Mouse (Mus musculus) small intestine, adult 2 months (tissue): ENCODE results near the gene Susd3. TPM values are rescaled to one million over a fixed set of nuclear protein-coding genes. Genes with fewer than 3 reads are reported as not detected.

ENCODE experiments used
- H3K27ac ChIP-seq: fragments of 200-500 bp; 2 replicates; pipeline ENCODE4 v1.5.1; 2012; ENCODE audit warnings: low read depth, low read length, control low read depth, inconsistent platforms; ENCODE audit not compliant: insufficient read depth
- H3K27me3 ChIP-seq: fragments of 200-500 bp; 2 replicates; pipeline ENCODE4 v1.6.1; 2012; ENCODE audit warnings: mild to moderate bottlenecking, moderate library complexity, low read length, inconsistent platforms; ENCODE audit not compliant: control insufficient read depth, insufficient read depth
- H3K36me3 ChIP-seq: fragments of 200-500 bp; 2 replicates; pipeline ENCODE4 v1.6.1; 2012; ENCODE audit warnings: mild to moderate bottlenecking, low read length, control low read depth, inconsistent platforms; ENCODE audit not compliant: control insufficient read depth, insufficient read depth
- H3K4me1 ChIP-seq: fragments of 200-500 bp; 2 replicates; pipeline ENCODE4 v1.6.1; 2012; ENCODE audit warnings: low read length, inconsistent platforms, mixed read lengths; ENCODE audit not compliant: control insufficient read depth, insufficient read depth, insufficient read length
- H3K4me3 ChIP-seq: fragments of 200-500 bp; 2 replicates; pipeline ENCODE4 v1.5.1; 2012; ENCODE audit warnings: low read depth, mild to moderate bottlenecking, control low read depth, inconsistent platforms, low read length, moderate library complexity
- CTCF ChIP-seq: fragments of 200-500 bp; IDR thresholded peaks from 2 replicates; pipeline ENCODE4 v1.5.1; 2012; ENCODE audit warnings: low read depth, mild to moderate bottlenecking, control low read depth, inconsistent platforms, low read length, moderate library complexity, mixed read lengths; ENCODE audit not compliant: insufficient replicate concordance, insufficient read length; ENCODE audit errors: extremely low read depth
- POLR2A ChIP-seq: fragments of 200-500 bp; IDR thresholded peaks from 2 replicates; pipeline ENCODE4 v1.6.1; 2012; ENCODE audit warnings: low read depth, mild to moderate bottlenecking, control low read depth, inconsistent platforms, low read length, moderate library complexity
- WGBS: fragments of 180-500 bp; shearing (Covaris S2); methylation state at CpG from one replicate; pipeline ENCODE4 v1.1.7; 2018; 5-methylcytosine and 5-hydroxymethylcytosine counted together
- polyA plus RNA-seq: library from polyadenylated mRNA; depleted of rRNA; stranded (reverse); fragments of >200 nt; gene quantifications from 2 replicates; pipeline ENCODE4 v1.2.3, GENCODE M21; 2012; rRNA removed

Gene Susd3
- polyA plus RNA-seq: 3.2 and 5.1 TPM in 2 replicates

DNA sequence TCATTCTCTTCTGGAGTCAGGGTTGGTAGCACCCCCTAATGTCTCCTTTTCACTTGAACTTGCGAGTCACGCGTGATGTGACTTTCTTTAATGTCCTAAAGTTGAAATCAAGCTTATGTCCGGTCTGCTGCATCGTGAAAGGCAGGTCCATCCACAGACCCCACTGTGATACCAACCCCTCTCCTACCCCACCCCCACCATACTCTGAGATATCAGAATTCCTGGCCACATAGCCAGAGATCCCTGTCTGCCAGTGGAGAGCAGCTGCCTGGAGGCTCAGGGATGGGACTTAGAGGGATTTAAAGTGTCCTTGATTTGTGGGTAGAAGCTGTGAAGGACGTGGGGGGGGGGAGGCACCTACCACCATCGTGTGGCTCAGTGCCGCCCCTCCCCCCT lies at the start of gene Susd3:
Gene Susd3, minus strand, starts transcription at position 240 of the 396 bp plus-strand sequence.
- Histone ChIP-seq H3K4me3 (peak within 1 kb of the TSS; percentile 68), H3K27me3 (no peaks in the 10 kb centered on the region), H3K4me1 (peaks cover 12% of the 10 kb centered on the region), H3K27ac (no peak within 1 kb of the TSS), H3K36me3 (no peaks in the 10 kb centered on the region)
- TF ChIP-seq CTCF (no peak), POLR2A (no peak)
- 30% methylated on average over 8 of the region's 8 CpGs for WGBS

DNA sequence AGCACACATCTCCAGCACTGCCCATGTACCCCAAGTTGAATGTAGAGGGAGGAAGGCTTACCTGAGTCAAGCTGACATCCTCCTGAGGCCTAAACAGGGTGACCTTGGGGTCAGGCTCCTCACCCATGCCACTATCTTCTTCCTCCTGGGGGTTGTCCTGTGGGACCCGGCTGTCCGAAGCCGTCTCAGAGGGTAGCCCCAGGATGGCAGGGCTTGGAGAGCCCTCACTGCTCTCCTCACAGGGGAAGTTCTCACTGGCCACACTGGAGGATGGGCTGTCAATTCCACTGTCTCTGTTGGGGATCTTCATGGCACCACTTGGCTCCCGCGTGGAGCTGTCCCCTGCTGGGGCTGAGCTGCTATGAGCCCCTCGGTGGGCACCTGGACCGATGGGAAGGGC lies 47.8 kb upstream of the Susd3 start:
- Histone ChIP-seq H3K27me3 (no peaks in the 10 kb centered on the region), H3K4me3 (no peak overlapping the region), H3K4me1 (peaks cover 12% of the 10 kb centered on the region; the same call in 1 of the 2 replicates), H3K27ac (no peak overlapping the region), H3K36me3 (no peaks in the 10 kb centered on the region)
- TF ChIP-seq CTCF: no peak
- TF ChIP-seq POLR2A: no peak
- WGBS: 91% methylated on average over 7 of the region's 7 CpGs

DNA sequence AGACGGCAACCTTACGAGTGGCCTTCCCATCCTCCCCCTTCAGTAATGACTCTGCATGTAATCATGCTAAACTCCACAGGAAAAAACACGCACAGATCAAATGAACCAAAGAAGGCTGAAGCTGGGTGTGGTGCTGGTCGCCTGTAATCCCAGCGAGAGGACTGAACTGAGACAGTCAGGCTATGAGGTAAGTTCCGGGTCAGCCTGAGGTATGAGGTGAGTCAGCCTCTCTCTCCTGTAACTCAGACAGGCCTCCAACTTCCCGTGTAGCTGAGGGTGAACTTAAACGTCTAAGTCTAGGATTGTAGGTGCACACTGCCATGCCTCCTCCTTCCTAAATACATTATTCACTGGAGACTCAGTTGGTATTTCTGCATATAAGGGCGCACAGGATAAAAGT lies 45.6 kb upstream of the Susd3 start:
- Histone ChIP-seq H3K27me3 (no peaks in the 10 kb centered on the region), H3K4me3 (no peak overlapping the region), H3K36me3 (no peaks in the 10 kb centered on the region), H3K27ac (no peak overlapping the region), H3K4me1 (peaks cover 8% of the 10 kb centered on the region; the same call in 1 of the 2 replicates)
- TF ChIP-seq POLR2A: no peak
- no peak for TF ChIP-seq CTCF
- 68% methylated on average over 9 of the region's 9 CpGs for WGBS

DNA sequence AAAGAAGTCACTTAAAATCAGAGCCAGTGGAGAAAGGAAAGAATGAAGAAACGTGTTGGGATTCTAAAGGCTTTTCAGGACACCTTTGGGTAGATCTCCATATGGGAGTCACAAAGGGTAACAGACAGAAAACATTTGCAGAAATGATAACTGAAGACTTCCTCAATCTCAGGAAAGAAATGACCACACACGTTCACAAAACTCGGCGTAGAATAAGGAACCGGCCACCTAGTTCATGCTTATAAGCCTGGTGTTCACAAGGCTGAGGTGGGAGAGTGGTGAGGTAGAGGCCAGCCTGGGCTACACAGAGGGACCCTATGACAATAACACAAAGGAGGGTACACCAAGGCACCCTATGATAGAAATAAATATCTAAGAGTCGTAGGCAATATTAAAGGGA lies 43.4 kb upstream of the Susd3 start:
- Histone ChIP-seq H3K27ac (no peak overlapping the region), H3K4me3 (no peak overlapping the region), H3K4me1 (peaks cover 3% of the 10 kb centered on the region; the same call in 1 of the 2 replicates), H3K27me3 (no peaks in the 10 kb centered on the region), H3K36me3 (no peaks in the 10 kb centered on the region; the same call in 1 of the 2 replicates)
- 81% methylated on average over 6 of the region's 6 CpGs for WGBS
- TF ChIP-seq CTCF (no peak), POLR2A (no peak)

DNA sequence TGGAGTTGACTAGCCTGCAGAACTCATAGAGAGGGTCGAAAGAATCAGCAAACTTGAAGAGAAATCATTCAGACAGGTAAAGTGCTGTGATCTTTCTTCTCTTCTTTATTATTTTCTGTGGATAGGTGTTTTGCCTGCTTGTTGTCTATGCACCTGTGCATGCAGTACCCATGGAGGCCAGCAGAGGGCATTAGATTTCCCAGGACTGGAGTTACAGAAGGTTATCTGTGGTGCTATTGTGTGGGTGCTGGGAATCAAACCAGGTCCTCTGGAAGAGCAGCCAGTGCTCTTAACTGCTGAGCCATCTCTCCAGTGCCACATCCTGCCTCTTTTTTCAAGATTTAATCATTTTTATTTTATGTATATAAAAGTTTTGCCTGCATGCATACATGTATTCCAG lies 42.9 kb upstream of the Susd3 start:
- TF ChIP-seq POLR2A (no peak), CTCF (peak; percentile 47; the same call in 1 of the 2 replicates)
- no peaks in the 10 kb centered on the region; the same call in 1 of the 2 replicates for H3K36me3 ChIP-seq
- 58% methylated on average over 1 of the region's 1 CpGs for WGBS

DNA sequence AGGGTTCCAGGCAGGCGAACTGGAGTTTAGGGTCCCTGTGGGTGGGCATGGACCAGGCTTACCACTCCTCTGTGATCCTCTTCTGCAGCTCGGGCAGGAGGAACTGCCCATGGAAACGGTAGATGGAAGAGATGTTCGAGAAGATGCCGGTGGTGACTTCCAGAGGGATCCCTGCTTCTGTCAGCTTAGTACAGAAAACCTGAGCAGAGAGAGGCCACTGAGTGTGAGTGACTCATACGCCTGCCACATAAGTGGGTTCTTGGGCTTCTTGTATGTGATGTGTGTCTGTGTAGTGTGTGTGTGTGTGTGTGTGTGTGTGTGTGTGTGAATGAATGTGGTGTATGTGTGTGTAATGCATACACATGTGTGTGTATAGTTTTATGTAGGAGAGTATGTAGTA lies 38.7 kb upstream of the Susd3 start:
- H3K36me3 ChIP-seq: no peaks in the 10 kb centered on the region; the same call in 1 of the 2 replicates
- H3K4me3 ChIP-seq: no peak overlapping the region
- H3K27ac ChIP-seq: no peak overlapping the region
- no peaks in the 10 kb centered on the region for H3K27me3 ChIP-seq
- TF ChIP-seq POLR2A (no peak), CTCF (no peak)
- H3K4me1 ChIP-seq: peaks cover 4% of the 10 kb centered on the region; the same call in 1 of the 2 replicates
- 60% methylated on average over 6 of the region's 6 CpGs for WGBS

More for the DNA sequence above, 42.9 kb upstream of the Susd3 start:
- Histone ChIP-seq H3K4me1 (peaks cover 4% of the 10 kb centered on the region; the same call in 1 of the 2 replicates), H3K27ac (no peak overlapping the region), H3K4me3 (no peak overlapping the region), H3K27me3 (no peaks in the 10 kb centered on the region)

DNA sequence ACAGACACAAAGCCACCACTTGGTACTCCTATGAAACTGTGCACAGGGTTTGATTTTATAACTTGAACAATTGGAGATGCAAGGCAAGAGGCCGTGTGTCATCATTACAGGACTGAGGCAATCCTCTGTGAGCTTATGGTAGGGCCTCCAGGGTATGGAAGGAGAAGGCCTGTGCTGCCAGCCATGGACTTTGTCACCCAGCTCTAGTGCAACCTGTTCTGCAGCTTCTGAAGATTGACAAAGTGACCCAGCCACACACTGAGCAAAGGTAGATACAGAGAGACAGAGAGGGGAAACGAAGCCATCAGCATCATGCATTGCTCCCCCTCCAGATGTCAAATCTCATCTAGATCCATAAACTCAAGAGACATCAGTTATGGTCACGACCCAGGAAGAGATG lies 38.2 kb upstream of the Susd3 start:
- 18% methylated on average over 3 of the region's 3 CpGs for WGBS
- no peak for TF ChIP-seq POLR2A
- TF ChIP-seq CTCF: no peak
- Histone ChIP-seq H3K4me3 (no peak overlapping the region), H3K27ac (no peak overlapping the region), H3K27me3 (no peaks in the 10 kb centered on the region), H3K36me3 (no peaks in the 10 kb centered on the region; the same call in 1 of the 2 replicates), H3K4me1 (peaks cover 4% of the 10 kb centered on the region; the same call in 1 of the 2 replicates)

DNA sequence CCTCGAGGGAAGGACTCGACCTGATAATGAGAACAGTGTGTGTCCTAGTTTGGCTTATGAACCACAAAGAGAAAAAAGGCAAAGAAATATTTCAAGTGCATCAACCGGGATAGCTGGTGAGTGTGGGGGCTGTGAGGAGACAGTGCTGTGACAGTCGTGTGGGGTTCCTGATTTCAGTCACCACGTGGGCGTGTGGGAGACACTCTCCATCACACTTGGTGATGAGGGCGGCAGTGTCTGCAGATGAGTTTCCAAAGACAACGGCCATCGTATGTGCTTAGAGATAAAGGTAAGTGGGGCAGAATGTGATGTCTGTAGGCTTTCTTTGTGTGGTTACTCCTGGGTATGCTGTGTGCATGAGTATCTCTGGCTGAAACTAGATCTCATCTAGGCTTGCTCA lies 35.2 kb upstream of the Susd3 start:
- 80% methylated on average over 9 of the region's 9 CpGs for WGBS
- H3K4me3 ChIP-seq: no peak overlapping the region
- H3K36me3 ChIP-seq: peaks cover 3% of the 10 kb centered on the region; the same call in 1 of the 2 replicates
- H3K27ac ChIP-seq: no peak overlapping the region
- TF ChIP-seq CTCF (no peak), POLR2A (no peak)
- no peaks in the 10 kb centered on the region for H3K27me3 ChIP-seq
- peaks cover 4% of the 10 kb centered on the region; the same call in 1 of the 2 replicates for H3K4me1 ChIP-seq
